Mouse (Mus musculus): ENCODE measurements around the gene Tmprss4. TPM values are rescaled to one million over a fixed set of nuclear protein-coding genes. Genes with fewer than 3 reads are reported as not detected.

Gene Tmprss4
- total RNA-seq, 2 experiments from 2014 or later, result not detected

GRCm38 (mm10) chr9:45146267-45146597, 57.7 kb downstream of the Tmprss4 start:
- intact Hi-C loops (cut with DNase I), result loop anchor here (5.0 kb wide), 2 partner anchors 124 to 179 kb away; partner anchors contain the start of gene Ube4a
- peak; percentile 69 to 73 for DNase-seq (ENCODE audit: extremely low spot score in 1 of 2, low spot score in 2 of 2)

GRCm38 (mm10) chr9:45145533-45146266, 58.2 kb downstream of the Tmprss4 start:
- intact Hi-C loops (cut with DNase I), result loop anchor here (5.0 kb wide), 2 partner anchors 123 to 178 kb away; partner anchors contain the start of gene Ube4a

GRCm38 (mm10) chr9:45142686-45143085, 61.2 kb downstream of the Tmprss4 start:
- intact Hi-C loops (cut with DNase I), result no loop called here
- no peak for DNase-seq (ENCODE audit: extremely low spot score in 1 of 2, low spot score in 2 of 2)

More at GRCm38 (mm10) chr9:45145533-45146266, 58.2 kb downstream of the Tmprss4 start:
- peak in 1 of 2 experiments; percentile 40 for DNase-seq (ENCODE audit: extremely low spot score in 1 of 2, low spot score in 2 of 2)

- no peak for DNase-seq (ENCODE audit: extremely low spot score in 1 of 2, low spot score in 2 of 2)
- intact Hi-C loops (cut with DNase I), result no loop called here
Measured at GRCm38 (mm10) chr9:45140945-45141344, 62.9 kb downstream of the Tmprss4 start.

GRCm38 (mm10) chr9:45139082-45139481, 64.8 kb downstream of the Tmprss4 start:
- intact Hi-C loops (cut with DNase I), result no loop called here
- no peak for DNase-seq (ENCODE audit: extremely low spot score in 1 of 2, low spot score in 2 of 2)

GRCm38 (mm10) chr9:45138191-45139032, 65.5 kb downstream of the Tmprss4 start, which contains the start of gene Scn4b:
Scn4b (plus strand) TSS chr9:45138395.
- peak in 1 of 2 experiments; percentile 68 for DNase-seq (ENCODE audit: extremely low spot score in 1 of 2, low spot score in 2 of 2)
- intact Hi-C loops (cut with DNase I), result no loop called here

- intact Hi-C loops (cut with DNase I), result no loop called here
- DNase-seq (ENCODE audit: extremely low spot score in 1 of 2, low spot score in 2 of 2), result no peak
Measured at GRCm38 (mm10) chr9:45136442-45137169, 67.3 kb downstream of the Tmprss4 start.

- peak in 1 of 2 experiments; percentile 66 for DNase-seq (ENCODE audit: extremely low spot score in 1 of 2, low spot score in 2 of 2)
- intact Hi-C loops (cut with DNase I), result loop anchor here (5.0 kb wide), 1 partner anchor 111 kb away; no protein-coding TSS in a partner anchor
Measured at GRCm38 (mm10) chr9:45133484-45134310, 70.2 kb downstream of the Tmprss4 start.

- DNase-seq (ENCODE audit: extremely low spot score in 1 of 2, low spot score in 2 of 2), result no peak
- intact Hi-C loops (cut with DNase I), result loop anchor here (5.0 kb wide), 1 partner anchor 108 kb away; no protein-coding TSS in a partner anchor
Measured at GRCm38 (mm10) chr9:45130119-45130518, 73.8 kb downstream of the Tmprss4 start.

GRCm38 (mm10) chr9:45126941-45127340, 77.0 kb downstream of the Tmprss4 start:
- intact Hi-C loops (cut with DNase I), result no loop called here

GRCm38 (mm10) chr9:45125211-45125610, 78.7 kb downstream of the Tmprss4 start:
- DNase-seq (ENCODE audit: extremely low spot score in 1 of 2, low spot score in 2 of 2), result no peak
- intact Hi-C loops (cut with DNase I), result no loop called here

More at GRCm38 (mm10) chr9:45126941-45127340, 77.0 kb downstream of the Tmprss4 start:
- DNase-seq (ENCODE audit: extremely low spot score in 1 of 2, low spot score in 2 of 2), result no peak

Other genes starting within 250 kb of the Tmprss4 start
- gene Ube4a, start 238.5 kb downstream of the Tmprss4 start, total RNA-seq (2021), result 100 to 1,000 TPM in 1 of 2 experiments, 10 to 100 TPM in 1; 96.1 to 101 TPM
- not detected for gene Cd3g, start 223.7 kb downstream of the Tmprss4 start, total RNA-seq (2021)
- not detected for gene Cd3d, start 222.3 kb downstream of the Tmprss4 start, total RNA-seq (2021)
- gene Cd3e, start 194.5 kb downstream of the Tmprss4 start, total RNA-seq (2021), result not detected
- 1 to 10 TPM in 1 of 2 experiments, under 1 TPM in 1; 0.95 to 1.4 TPM for gene Mpzl2, start 164.3 kb downstream of the Tmprss4 start, total RNA-seq (2021)
- 1 to 10 TPM; 3.1 to 4.5 TPM for gene Mpzl3, start 148.9 kb downstream of the Tmprss4 start, total RNA-seq (2021)
- 1 to 10 TPM in 1 of 2 experiments, under 1 TPM in 1; 0.88 to 1.1 TPM for gene Jaml, start 124.9 kb downstream of the Tmprss4 start, total RNA-seq (2021)
- 10 to 100 TPM; 89.1 to 97.5 TPM for gene Scn2b, start 86.3 kb downstream of the Tmprss4 start, total RNA-seq (2021)
- gene Scn4b, start 65.7 kb downstream of the Tmprss4 start, total RNA-seq (2021), result 10 to 100 TPM in 1 of 2 experiments, 1 to 10 TPM in 1; 4.4 to 11.9 TPM
- under 1 TPM in 1 of 2 experiments, not detected in 1; 0.32 TPM for gene BC049352, start 22.1 kb downstream of the Tmprss4 start, total RNA-seq (2021)
- 1 to 10 TPM; 2.2 to 2.4 TPM for gene Il10ra, start 65.1 kb upstream of the Tmprss4 start, total RNA-seq (2021)
- gene Tmprss13, start 115.0 kb upstream of the Tmprss4 start, total RNA-seq (2021), result not detected
- 100 to 1,000 TPM; 284 to 286 TPM for gene Fxyd6, start 166.1 kb upstream of the Tmprss4 start, total RNA-seq (2021)
- gene Fxyd2, start 195.6 kb upstream of the Tmprss4 start, total RNA-seq (2021), result 1 to 10 TPM; 7.2 to 8.1 TPM
- gene Dscaml1, start 222.5 kb upstream of the Tmprss4 start, total RNA-seq (2021), result 10 to 100 TPM; 35.7 to 38.0 TPM

Data from left cerebral cortex, postnatal 10 days (tissue).